Mouse (Mus musculus) frontal cortex, postnatal 25 days (tissue): ENCODE measurements around the gene Gm49318.

Source experiments
- DNase-seq, 2 experiments: peaks; one replicate each; pipeline ENCODE4 v3.0.0; 2022; ENCODE audit warnings: low spot score in 2 of 2

The Gm49318 gene

GRCm38 (mm10) chr9:22069881-22070553 lies 1.0 kb downstream of the Gm49318 start:
- no peak for DNase-seq

GRCm38 (mm10) chr9:22067195-22067594 lies 3.9 kb downstream of the Gm49318 start:
- DNase-seq: no peak

DNA sequence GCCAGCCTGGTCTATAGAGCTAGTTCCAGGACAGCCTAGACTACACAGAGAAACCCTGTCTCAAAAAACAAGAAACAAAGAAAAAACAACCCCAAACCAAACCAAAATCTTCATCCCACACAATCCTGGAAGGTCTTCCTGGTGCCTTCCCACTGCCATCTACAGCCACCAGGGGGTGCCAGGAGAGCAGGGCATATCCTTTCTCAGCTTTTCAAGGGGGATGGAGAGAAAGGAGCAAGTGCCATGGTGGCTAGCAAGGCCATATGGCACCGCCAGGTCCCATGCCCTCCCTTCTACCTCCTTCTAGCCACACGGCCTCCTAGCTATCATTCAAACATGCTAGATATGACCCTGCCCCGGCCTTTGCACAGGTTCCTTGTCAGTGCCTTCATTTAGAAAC lies 4.6 kb downstream of the Gm49318 start:
- peak in 1 of 2 experiments; percentile 36 for DNase-seq

GRCm38 (mm10) chr9:22065642-22066041 lies 5.4 kb downstream of the Gm49318 start:
- DNase-seq: no peak

DNA sequence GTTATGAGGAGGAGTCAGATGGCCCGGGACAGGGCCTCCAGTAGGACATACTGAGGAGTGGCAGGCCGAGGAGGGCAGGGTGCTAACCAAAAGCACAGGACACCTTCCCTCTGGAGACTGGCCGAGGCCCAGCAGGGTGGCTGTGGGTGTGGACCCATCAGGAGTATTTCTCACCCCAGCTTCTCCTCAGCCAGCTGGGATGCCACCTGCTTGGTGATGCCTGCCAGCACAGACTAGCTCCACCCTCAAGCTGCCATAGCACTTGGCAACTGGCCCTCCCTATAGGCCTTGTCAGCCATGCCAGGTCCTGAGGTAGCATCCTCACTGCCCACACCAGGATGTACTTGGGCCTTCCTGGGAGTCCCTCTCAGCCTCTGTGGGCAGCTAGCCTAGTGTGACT lies 6.7 kb downstream of the Gm49318 start:
- no peak for DNase-seq

GRCm38 (mm10) chr9:22061339-22061738 lies 9.7 kb downstream of the Gm49318 start:
- DNase-seq: peak in 1 of 2 experiments; percentile 48

DNA sequence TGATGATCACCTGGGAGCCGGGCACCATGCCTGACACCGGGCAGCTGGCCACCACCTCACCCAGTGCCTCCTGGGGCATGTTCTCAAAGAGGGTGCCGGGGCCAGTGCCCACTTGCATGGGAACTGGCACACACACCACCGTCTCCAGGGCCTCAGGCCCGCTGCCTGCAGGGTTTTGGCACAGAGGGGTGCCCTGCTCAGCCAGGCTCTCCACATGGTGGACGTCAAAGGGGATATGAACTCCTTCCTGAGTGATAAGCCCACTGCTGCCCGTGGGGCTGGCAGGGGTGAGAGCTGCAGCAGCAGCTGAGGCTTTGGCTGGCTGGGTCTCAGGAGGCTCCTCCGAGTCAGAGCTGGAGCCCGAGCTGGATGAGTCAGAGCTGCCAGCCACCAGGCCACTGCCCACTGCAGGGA lies 13.0 kb downstream of the Gm49318 start:
- DNase-seq: no peak

DNA sequence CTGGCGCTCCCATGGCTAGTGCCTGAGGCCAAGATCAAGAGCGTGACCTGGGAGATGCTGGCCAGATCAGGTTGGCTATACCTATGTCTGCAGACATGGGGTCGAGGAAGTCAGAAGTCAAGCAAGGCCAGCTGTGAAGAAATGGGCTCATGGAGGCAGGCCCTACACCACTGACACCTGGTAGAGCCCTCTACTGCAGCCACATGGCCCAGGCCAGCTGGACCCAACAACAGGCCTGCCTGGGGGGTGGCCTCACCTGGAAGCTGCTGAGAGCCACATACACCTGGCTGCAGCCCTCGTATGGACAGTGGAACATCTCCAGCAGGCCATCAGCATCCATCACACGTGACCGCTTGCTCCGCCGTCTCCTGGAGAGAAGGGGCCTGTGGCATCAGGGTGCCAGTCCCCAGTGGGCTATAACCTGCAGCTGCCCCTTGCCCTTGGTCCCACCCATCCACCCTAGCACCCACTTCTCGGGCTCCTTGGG lies 14.0 kb downstream of the Gm49318 start:
- DNase-seq: no peak

DNA sequence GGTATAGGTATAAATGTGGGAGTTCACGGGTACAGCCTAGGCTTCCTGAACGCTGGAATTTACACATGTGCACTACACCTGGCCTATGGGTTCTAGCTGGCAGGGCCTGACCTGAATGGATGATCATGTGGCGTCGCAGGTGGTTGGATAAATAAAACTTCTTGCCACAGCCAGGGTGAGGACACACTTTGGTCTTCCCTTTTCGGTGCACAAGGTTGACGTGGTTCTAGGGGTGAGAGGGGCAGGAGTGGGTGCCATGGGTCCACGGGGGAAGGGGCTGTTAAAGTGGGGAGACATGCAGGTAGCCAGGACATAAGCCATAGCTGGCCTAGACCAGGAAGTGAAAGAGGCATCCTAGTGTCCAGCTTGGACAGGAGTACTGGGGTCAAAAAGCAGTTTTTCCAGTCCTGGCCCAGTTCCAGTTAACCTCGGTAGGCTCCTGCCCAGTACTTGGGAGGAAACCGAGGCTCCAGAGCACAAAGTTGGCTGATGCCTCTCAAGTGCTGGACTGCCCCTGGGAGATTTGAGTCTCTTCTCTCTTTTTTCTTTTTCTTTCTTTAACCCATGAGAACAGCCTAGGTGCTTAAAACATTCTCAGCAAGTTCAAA lies 14.7 kb downstream of the Gm49318 start:
- no peak for DNase-seq

DNA sequence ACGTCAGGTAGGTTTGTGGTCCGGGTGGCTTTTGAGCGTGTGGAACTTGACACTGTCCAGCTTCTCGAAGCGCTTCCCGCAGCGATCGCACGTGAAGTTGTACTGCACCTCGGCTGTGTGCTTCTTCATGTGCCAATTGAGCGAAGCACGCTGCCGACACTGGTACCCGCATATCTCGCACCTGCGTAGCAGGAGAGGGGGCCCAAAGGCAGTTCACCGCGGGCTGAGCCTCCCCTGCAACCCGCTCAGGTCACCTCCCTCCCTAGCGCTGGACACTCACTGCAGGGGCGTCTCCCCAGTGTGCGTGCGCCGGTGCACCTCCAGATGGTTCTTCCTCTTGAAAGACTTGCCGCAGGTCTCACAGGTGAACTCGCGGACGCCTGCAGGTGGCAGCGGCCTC lies 15.3 kb downstream of the Gm49318 start:
- DNase-seq: no peak

GRCm38 (mm10) chr9:22054411-22055076 lies 16.5 kb downstream of the Gm49318 start:
- DNase-seq: peak; percentile 70

GRCm38 (mm10) chr9:22053657-22054056 lies 17.4 kb downstream of the Gm49318 start:
- DNase-seq: no peak

DNA sequence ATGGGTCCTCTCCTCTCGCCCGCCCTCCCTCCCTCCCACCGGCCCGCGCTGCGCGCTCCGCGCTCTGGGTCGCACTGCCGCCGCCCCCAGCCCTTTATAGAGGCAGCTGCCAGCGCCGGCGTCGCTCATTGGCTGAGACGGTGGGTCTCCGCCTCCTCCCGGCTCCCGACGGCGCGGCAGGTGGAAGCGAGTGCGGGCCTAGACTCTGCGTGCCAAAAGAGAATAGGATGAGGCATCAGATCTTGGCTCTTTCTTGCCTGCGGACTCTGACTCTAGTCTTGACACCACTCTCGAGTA lies 19.2 kb downstream of the Gm49318 start, which contains the start of gene Elavl3:
Gene Elavl3 (minus strand): TSS at position 66 of the 297 bp plus-strand sequence.
- peak; percentile 56 to 70 for DNase-seq

GRCm38 (mm10) chr9:22051161-22051957 lies 19.7 kb downstream of the Gm49318 start:
- no peak for DNase-seq

- DNase-seq: peak in 1 of 2 experiments; percentile 49
These were observed 20.6 kb downstream of the Gm49318 start for GRCm38 (mm10) chr9:22050351-22050889.

DNA sequence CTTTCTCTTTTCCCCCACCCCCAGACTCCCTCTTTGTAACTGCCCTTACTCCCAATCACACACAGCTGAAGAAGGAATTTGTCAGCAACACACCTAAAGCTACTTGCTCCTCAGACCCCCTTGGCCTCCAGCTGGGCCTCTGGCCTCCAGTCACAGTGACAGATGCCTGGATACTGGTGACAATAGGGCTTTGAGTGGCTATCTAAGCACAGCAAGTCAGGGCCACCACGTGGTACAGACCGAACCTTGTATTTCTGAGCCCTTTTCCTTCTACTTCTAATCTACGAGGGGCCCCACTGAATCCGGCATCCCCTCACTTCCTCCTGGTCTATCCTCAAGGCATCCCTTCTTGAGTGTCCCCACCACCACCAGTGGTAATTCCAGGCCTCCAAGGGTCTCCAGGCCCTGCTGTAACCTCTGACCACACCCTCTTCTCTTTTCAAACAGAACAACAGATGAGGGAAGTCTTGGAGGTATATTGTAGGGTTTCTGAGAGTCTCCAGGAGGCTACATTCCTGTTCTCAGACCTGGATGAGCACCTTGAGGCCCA lies 21.3 kb downstream of the Gm49318 start:
- DNase-seq: no peak

GRCm38 (mm10) chr9:22049315-22049714 lies 21.7 kb downstream of the Gm49318 start:
- DNase-seq: no peak

DNA sequence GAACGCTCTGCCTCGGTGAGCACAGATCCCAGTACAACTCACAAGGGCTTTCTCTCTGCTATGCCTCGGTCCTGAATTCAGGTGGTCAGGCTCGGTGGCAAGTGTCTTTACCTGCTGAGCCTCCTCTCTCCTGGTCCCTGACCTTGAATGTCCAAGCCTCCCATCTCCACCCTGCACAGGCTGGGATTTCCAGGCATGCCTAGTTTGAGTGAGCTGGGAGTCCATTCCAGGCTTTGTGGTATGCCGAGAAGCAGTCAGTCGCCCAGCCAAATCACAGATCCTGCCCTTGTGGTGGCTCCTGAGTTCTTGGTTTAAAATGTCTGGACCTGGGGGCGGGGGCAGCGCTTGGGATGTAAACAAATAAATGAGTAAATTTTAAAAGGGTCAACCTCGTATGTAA lies 23.7 kb downstream of the Gm49318 start:
- no peak for DNase-seq

- DNase-seq: no peak
These were observed 29.2 kb downstream of the Gm49318 start for GRCm38 (mm10) chr9:22041832-22042231.

GRCm38 (mm10) chr9:22037826-22038225 lies 33.2 kb downstream of the Gm49318 start:
- DNase-seq: no peak

- no peak for DNase-seq
These were observed 35.6 kb downstream of the Gm49318 start for GRCm38 (mm10) chr9:22035300-22036044.
